Mouse (Mus musculus): ENCODE results near the gene Mif. TPM values are rescaled to one million over a fixed set of nuclear protein-coding genes. Genes with fewer than 3 reads are reported as not detected.
"Not testable (repeated sequence)": the region's sequence is repeated elsewhere in the genome, so short reads cannot be mapped to it uniquely, and the experiment has no call there.

The Mif gene
- 591 and 602 TPM in 2 replicates for total RNA-seq (2014; fragmentation: Nextera tagmentation)
- 419 and 579 TPM in 2 replicates for total RNA-seq (2017)

GRCm38 (mm10) chr10:75859786-75860470, at the start of gene Mif:
Gene Mif, minus strand, starts transcription at chr10:75860240.
- peak; percentile 98 for ATAC-seq (replicated peaks; ENCODE audit: low FRiP score, low TSS enrichment, poor library complexity, severe bottlenecking)

GRCm38 (mm10) chr10:75906882-75907281, 46.8 kb upstream of the Mif start:
- no peak for ATAC-seq (replicated peaks; ENCODE audit: low FRiP score, low TSS enrichment, poor library complexity, severe bottlenecking)

GRCm38 (mm10) chr10:75904391-75904790, 44.4 kb upstream of the Mif start:
- ATAC-seq (replicated peaks; ENCODE audit: low FRiP score, low TSS enrichment, poor library complexity, severe bottlenecking), result no peak

GRCm38 (mm10) chr10:75898846-75899245, 38.8 kb upstream of the Mif start:
- no peak for ATAC-seq (replicated peaks; ENCODE audit: low FRiP score, low TSS enrichment, poor library complexity, severe bottlenecking)

GRCm38 (mm10) chr10:75898039-75898564, 38.1 kb upstream of the Mif start:
- no peak for ATAC-seq (replicated peaks; ENCODE audit: low FRiP score, low TSS enrichment, poor library complexity, severe bottlenecking)

GRCm38 (mm10) chr10:75897373-75897772, 37.3 kb upstream of the Mif start:
- ATAC-seq (replicated peaks; ENCODE audit: low FRiP score, low TSS enrichment, poor library complexity, severe bottlenecking), result no peak

GRCm38 (mm10) chr10:75896208-75896607, 36.2 kb upstream of the Mif start:
- ATAC-seq (replicated peaks; ENCODE audit: low FRiP score, low TSS enrichment, poor library complexity, severe bottlenecking), result no peak

- ATAC-seq (replicated peaks; ENCODE audit: low FRiP score, low TSS enrichment, poor library complexity, severe bottlenecking), result no peak
Measured at GRCm38 (mm10) chr10:75895730-75896129, 35.7 kb upstream of the Mif start.

GRCm38 (mm10) chr10:75894601-75895000, 34.6 kb upstream of the Mif start:
- no peak for ATAC-seq (replicated peaks; ENCODE audit: low FRiP score, low TSS enrichment, poor library complexity, severe bottlenecking)

- ATAC-seq (replicated peaks; ENCODE audit: low FRiP score, low TSS enrichment, poor library complexity, severe bottlenecking), result peak; percentile 99
Measured at GRCm38 (mm10) chr10:75893089-75893750, 33.2 kb upstream of the Mif start, which contains the start of gene Derl3. Gene Derl3, plus strand, starts transcription at chr10:75893413.

- no peak for ATAC-seq (replicated peaks; ENCODE audit: low FRiP score, low TSS enrichment, poor library complexity, severe bottlenecking)
Measured at GRCm38 (mm10) chr10:75889406-75890153, 29.5 kb upstream of the Mif start.

- ATAC-seq (replicated peaks; ENCODE audit: low FRiP score, low TSS enrichment, poor library complexity, severe bottlenecking), result not testable (repeated sequence)
Measured at GRCm38 (mm10) chr10:75887504-75887903, 27.5 kb upstream of the Mif start.

- no peak for ATAC-seq (replicated peaks; ENCODE audit: low FRiP score, low TSS enrichment, poor library complexity, severe bottlenecking)
Measured at GRCm38 (mm10) chr10:75884742-75885141, 24.7 kb upstream of the Mif start.

GRCm38 (mm10) chr10:75883232-75883552, 23.2 kb upstream of the Mif start:
- ATAC-seq (replicated peaks; ENCODE audit: low FRiP score, low TSS enrichment, poor library complexity, severe bottlenecking), result peak; percentile 67

GRCm38 (mm10) chr10:75882433-75883231, 22.6 kb upstream of the Mif start:
- ATAC-seq (replicated peaks; ENCODE audit: low FRiP score, low TSS enrichment, poor library complexity, severe bottlenecking), result no peak

- ATAC-seq (replicated peaks; ENCODE audit: low FRiP score, low TSS enrichment, poor library complexity, severe bottlenecking), result no peak
Measured at GRCm38 (mm10) chr10:75881578-75882432, 21.8 kb upstream of the Mif start.

GRCm38 (mm10) chr10:75880771-75881577, 20.9 kb upstream of the Mif start:
- ATAC-seq (replicated peaks; ENCODE audit: low FRiP score, low TSS enrichment, poor library complexity, severe bottlenecking), result no peak

- ATAC-seq (replicated peaks; ENCODE audit: low FRiP score, low TSS enrichment, poor library complexity, severe bottlenecking), result no peak
Measured at GRCm38 (mm10) chr10:75880351-75880750, 20.3 kb upstream of the Mif start.

Data from megakaryocyte-erythroid progenitor cell, adult 5-6 weeks (primary cell).